8 mouse cellular contexts compared by ENCODE assay signal in the genomic region with DNA sequence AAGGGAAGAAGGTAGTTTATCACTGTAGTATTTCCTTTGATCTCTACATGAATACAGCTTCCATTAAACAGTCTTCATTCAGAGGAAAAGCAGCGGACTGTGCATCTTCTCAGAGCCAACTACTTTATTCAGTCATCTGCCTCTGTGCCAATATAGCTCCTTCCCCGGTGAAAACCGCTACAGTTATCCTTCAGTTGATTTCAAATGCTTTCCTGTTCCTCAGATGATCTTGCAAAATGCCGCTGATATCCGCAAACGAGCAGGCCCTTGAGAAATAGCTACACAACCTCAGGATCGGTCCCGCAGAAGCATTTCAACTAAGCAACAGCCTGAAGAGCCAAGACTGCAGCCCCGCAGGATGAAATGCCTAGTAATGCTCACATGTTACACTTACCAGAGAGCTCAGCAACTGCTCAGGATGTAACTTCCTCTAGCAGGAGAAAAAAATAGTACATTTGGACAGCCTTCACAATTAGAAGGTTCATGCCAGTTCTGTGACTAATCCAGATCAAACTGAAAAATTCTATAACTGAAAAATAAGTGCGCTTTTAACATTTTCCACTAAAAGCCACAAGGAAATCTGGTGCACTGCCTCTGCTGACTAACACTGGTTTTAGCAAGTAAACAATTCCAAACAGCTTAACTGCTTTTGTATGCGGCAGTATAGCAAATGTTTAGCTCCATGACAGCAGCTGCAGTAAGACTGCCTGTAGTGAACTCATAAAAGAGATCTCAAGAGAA. TPM values are rescaled to one million over a fixed set of nuclear protein-coding genes. Genes with fewer than 3 reads are reported as not detected.
DNase-seq lines count a peak whose midpoint lies in the region; ATAC-seq and TF ChIP-seq lines count a peak whose summit lies in the region.

No protein-coding gene starts in this region.

- H3K9me3 ChIP-seq in embryonic facial prominence, embryonic 10.5 days, result no peaks in the 10 kb centered on the region
- no peaks in the 10 kb centered on the region for H3K9me3 ChIP-seq in intestine, postnatal 0 days (ENCODE audit: control insufficient read depth)
- H3K9me3 ChIP-seq in limb, embryonic 12.5 days, result no peaks in the 10 kb centered on the region
- H3K9me3 ChIP-seq in midbrain, embryonic 14.5 days (ENCODE audit: control insufficient read depth, low read length), result no peaks in the 10 kb centered on the region
- H3K9me3 ChIP-seq in stomach, embryonic 15.5 days, result no peaks in the 10 kb centered on the region

- H3K4me3 ChIP-seq in embryonic facial prominence, embryonic 10.5 days, result peak overlapping the region; percentile 37
- peak overlapping the region; percentile 22; the same call in 1 of the 2 replicates for H3K4me3 ChIP-seq in intestine, postnatal 0 days (ENCODE audit: low read depth, low read length)
- H3K4me3 ChIP-seq in limb, embryonic 12.5 days (replicated peaks), result peak overlapping the region; percentile 12
- peak overlapping the region; percentile 26 for H3K4me3 ChIP-seq in midbrain, embryonic 14.5 days (replicated peaks; ENCODE audit: low read depth, low read length)
- H3K4me3 ChIP-seq in stomach, embryonic 15.5 days (replicated peaks), result peak overlapping the region; percentile 7

- H3K27ac ChIP-seq in embryonic facial prominence, embryonic 10.5 days (replicated peaks), result peak overlapping the region; percentile 76
- H3K27ac ChIP-seq in intestine, postnatal 0 days (ENCODE audit: low read depth, low read length), result peak overlapping the region; percentile 35; the same call in 1 of the 2 replicates
- H3K27ac ChIP-seq in limb, embryonic 12.5 days, result peak overlapping the region; percentile 89
- H3K27ac ChIP-seq in midbrain, embryonic 14.5 days (replicated peaks; ENCODE audit: low read depth, low read length), result peak overlapping the region; percentile 87
- H3K27ac ChIP-seq in stomach, embryonic 15.5 days, result peak overlapping the region; percentile 81

- H3K4me1 ChIP-seq in embryonic facial prominence, embryonic 10.5 days, result peaks cover 29% of the 10 kb centered on the region
- no peaks in the 10 kb centered on the region for H3K4me1 ChIP-seq in intestine, postnatal 0 days (replicated peaks; ENCODE audit: control insufficient read depth, insufficient read depth, low read length)
- H3K4me1 ChIP-seq in limb, embryonic 12.5 days (replicated peaks), result peaks cover 26% of the 10 kb centered on the region
- peaks cover 24% of the 10 kb centered on the region for H3K4me1 ChIP-seq in midbrain, embryonic 14.5 days (ENCODE audit: control insufficient read depth, insufficient read depth, low read length)
- 0 out of 2 replicates have a peak, but pooled peaks cover 6% of the 10 kb centered on the region for H3K4me1 ChIP-seq in stomach, embryonic 15.5 days

- DNase-seq in A20 (ENCODE audit: low read depth, low spot score), result peak; percentile 36
- DNase-seq in adrenal gland, adult 8-10 months, result peak; percentile 26
- DNase-seq in embryonic facial prominence, embryonic 10.5 days (ENCODE audit: low spot score), result peak; percentile 20
- DNase-seq in midbrain, embryonic 14.5 days, result peak; percentile 72

- 0 out of 2 replicates have a peak, but pooled peaks have one; percentile 8 for TF ChIP-seq CTCF in intestine, postnatal 0 days (IDR thresholded peaks at IDR 0.05; ENCODE audit: low read depth)

- ATAC-seq in granulocyte monocyte progenitor cell, adult 5-6 weeks (replicated peaks; ENCODE audit: poor library complexity, severe bottlenecking), result peak; percentile 92
- no peak for ATAC-seq in intestine, postnatal 0 days
- ATAC-seq in limb, embryonic 12.5 days (ENCODE audit: insufficient number of reproducible peaks, insufficient read depth, low FRiP score, low TSS enrichment, low read depth), result no peak
- ATAC-seq in midbrain, embryonic 14.5 days (ENCODE audit: low FRiP score, low TSS enrichment), result no peak
- no peak for ATAC-seq in stomach, embryonic 15.5 days (ENCODE audit: insufficient read depth, low FRiP score, low read depth)

- 33% methylated on average over 11 of the region's 11 CpGs for WGBS in embryonic facial prominence, embryonic 10.5 days
- 41% methylated on average over 11 of the region's 11 CpGs for WGBS in intestine, postnatal 0 days
- WGBS in limb, embryonic 12.5 days, result 30% methylated on average over 11 of the region's 11 CpGs
- 10% methylated on average over 11 of the region's 11 CpGs for WGBS in midbrain, embryonic 14.5 days
- WGBS in stomach, embryonic 15.5 days, result 32% methylated on average over 11 of the region's 11 CpGs

- H3K4me2 ChIP-seq in intestine, postnatal 0 days (replicated peaks; ENCODE audit: low read depth), result peak overlapping the region; percentile 55
- H3K4me2 ChIP-seq in limb, embryonic 12.5 days, result peak overlapping the region; percentile 50
- H3K4me2 ChIP-seq in midbrain, embryonic 14.5 days (ENCODE audit: low read length), result peak overlapping the region; percentile 57
- H3K4me2 ChIP-seq in stomach, embryonic 15.5 days, result peak overlapping the region; percentile 47

- H3K9ac ChIP-seq in intestine, postnatal 0 days (ENCODE audit: low read depth, low read length), result peak overlapping the region; percentile 45
- 0 out of 2 replicates have a peak overlapping the region, but pooled peaks have one; percentile 23 for H3K9ac ChIP-seq in limb, embryonic 12.5 days (replicated peaks)
- peak overlapping the region; percentile 42 for H3K9ac ChIP-seq in midbrain, embryonic 14.5 days (replicated peaks; ENCODE audit: low read length)
- no peak overlapping the region for H3K9ac ChIP-seq in stomach, embryonic 15.5 days

- no peaks in the 10 kb centered on the region for H3K27me3 ChIP-seq in embryonic facial prominence, embryonic 10.5 days (replicated peaks; ENCODE audit: low read depth, poor library complexity, severe bottlenecking)
- H3K27me3 ChIP-seq in intestine, postnatal 0 days (replicated peaks; ENCODE audit: control insufficient read depth, insufficient read depth, low read length), result no peaks in the 10 kb centered on the region
- H3K27me3 ChIP-seq in limb, embryonic 12.5 days, result no peaks in the 10 kb centered on the region
- no peaks in the 10 kb centered on the region for H3K27me3 ChIP-seq in midbrain, embryonic 14.5 days (ENCODE audit: control insufficient read depth, insufficient read depth, low read length)
- H3K27me3 ChIP-seq in stomach, embryonic 15.5 days (replicated peaks), result no peaks in the 10 kb centered on the region

- 0 out of 2 replicates have a peak, but pooled peaks cover 3% of the 10 kb centered on the region for H3K36me3 ChIP-seq in embryonic facial prominence, embryonic 10.5 days (replicated peaks)
- H3K36me3 ChIP-seq in intestine, postnatal 0 days (ENCODE audit: control insufficient read depth, insufficient read depth), result no peaks in the 10 kb centered on the region
- no peaks in the 10 kb centered on the region for H3K36me3 ChIP-seq in limb, embryonic 12.5 days
- no peaks in the 10 kb centered on the region for H3K36me3 ChIP-seq in midbrain, embryonic 14.5 days (ENCODE audit: control insufficient read depth, insufficient read depth, low read length)
- H3K36me3 ChIP-seq in stomach, embryonic 15.5 days, result no peaks in the 10 kb centered on the region

RNA-seq across cellular contexts. Expression of a gene that starts 49.0 kb away (rescaled TPM):
- total RNA-seq in adrenal gland, adult 8-10 months (2022), result 10 to 100 TPM; 18.5 to 30.1 (median 22.4) TPM
- polyA plus RNA-seq in embryonic facial prominence, embryonic 10.5 days (2016; fragmentation: Nextera tagmentation; extraction: Ambion mirVana), result 9.5 and 10.7 TPM in 2 replicates
- 109 and 153 TPM in 2 replicates for total RNA-seq in granulocyte monocyte progenitor cell, adult 5-6 weeks (2014; fragmentation: Nextera tagmentation)
- total RNA-seq in granulocyte monocyte progenitor cell, adult 5-6 weeks (2017), result 197 and 261 TPM in 2 replicates
- 3.9 and 4.6 TPM in 2 replicates for polyA plus RNA-seq in intestine, postnatal 0 days (2015; fragmentation: Nextera tagmentation; extraction: Ambion mirVana)
- polyA plus RNA-seq in limb, embryonic 12.5 days (2016; fragmentation: Nextera tagmentation; extraction: Ambion mirVana), result 9.7 and 12.1 TPM in 2 replicates
- 10.1 and 15.3 TPM in 2 replicates for polyA plus RNA-seq in midbrain, embryonic 14.5 days (2014; fragmentation: Nextera tagmentation; extraction: Ambion mirVana)
- 6.9 and 7.6 TPM in 2 replicates for polyA plus RNA-seq in stomach, embryonic 15.5 days (2015; fragmentation: Nextera tagmentation; extraction: Ambion mirVana)

Comparison
In these comparisons a context has a peak if more than half of its experiments do, and no peak if none do; other contexts are left out.
1. DNase-seq: peak in every context shown above with its lines; median percentile 72 in midbrain, embryonic 14.5 days; 36 in A20; 26 in adrenal gland, adult 8-10 months; 20 in embryonic facial prominence, embryonic 10.5 days.
2. H3K27ac ChIP-seq: peak in every context shown above with its lines; median percentile 89 in limb, embryonic 12.5 days; 87 in midbrain, embryonic 14.5 days; 81 in stomach, embryonic 15.5 days; 76 in embryonic facial prominence, embryonic 10.5 days; 35 in intestine, postnatal 0 days.